Mouse (Mus musculus) 3T3-L1 (cell line): ENCODE measurements around the gene Hcn3.

ENCODE experiments used
- DNase-seq: peaks from one replicate; pipeline ENCODE4 v3.0.0-alpha.2; 2015; ENCODE audit warnings: low read depth, low spot score

Hcn3 gene

GRCm38 (mm10) chr3:89147101-89147978 is 12.7 kb downstream of the Hcn3 start:
- DNase-seq, result no peak

DNA sequence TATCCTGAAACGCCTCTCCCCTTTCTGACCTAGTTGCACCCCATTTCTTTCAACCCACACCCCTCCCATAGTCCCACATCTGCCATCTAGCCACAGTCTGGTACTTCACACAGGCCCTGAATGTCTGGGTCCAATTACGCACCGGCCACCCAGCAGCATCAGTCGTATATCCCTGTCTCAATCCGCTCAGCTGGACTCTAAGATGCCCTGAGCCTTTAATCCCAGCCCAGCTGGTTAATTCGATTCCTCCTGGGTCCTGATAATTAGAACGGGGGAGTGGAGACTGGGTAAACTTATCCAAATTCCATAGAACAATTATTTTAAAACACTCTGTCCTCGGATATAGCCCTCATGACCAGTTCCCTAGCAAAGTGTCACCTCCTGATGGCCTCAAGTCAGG is 14.4 kb downstream of the Hcn3 start:
- DNase-seq, result no peak

DNA sequence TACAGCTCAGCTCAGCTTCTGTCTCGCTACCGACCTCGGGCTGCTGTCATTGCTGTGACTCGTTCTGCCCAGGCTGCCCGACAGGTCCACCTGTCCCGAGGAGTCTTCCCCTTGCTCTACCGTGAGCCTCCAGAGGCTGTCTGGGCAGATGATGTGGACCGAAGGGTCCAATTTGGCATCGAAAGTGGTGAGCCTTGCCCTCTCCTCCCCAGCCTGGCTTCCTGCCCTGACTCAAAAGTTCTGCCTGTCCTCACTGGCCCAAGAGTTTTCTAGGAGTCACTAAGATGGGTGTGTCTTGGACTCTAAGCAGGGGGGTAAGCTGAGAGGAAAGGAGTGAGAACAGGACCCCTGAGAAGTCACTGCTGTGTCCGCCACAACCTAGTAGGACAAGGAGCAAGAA is 15.2 kb downstream of the Hcn3 start:
- no peak for DNase-seq

DNA sequence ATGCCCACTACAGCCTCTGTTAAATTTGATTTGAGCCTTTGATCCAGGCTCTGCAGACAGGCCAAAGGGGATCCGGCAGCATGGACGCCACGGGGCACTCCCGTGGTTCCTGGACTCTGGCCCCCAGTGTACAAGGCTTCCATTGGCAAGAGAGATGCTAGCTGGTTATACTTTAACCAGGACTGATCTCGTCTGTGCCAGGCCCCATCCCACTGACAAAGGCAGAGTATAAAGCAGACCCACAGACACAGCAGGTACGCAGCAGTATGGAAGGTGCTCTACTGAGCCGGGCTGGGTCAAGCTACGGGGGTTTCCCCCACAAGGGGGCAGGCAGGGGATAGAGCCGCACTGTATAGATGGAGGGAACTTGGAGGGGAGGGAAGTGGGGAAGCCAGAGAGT is 23.6 kb downstream of the Hcn3 start:
- no peak for DNase-seq

DNA sequence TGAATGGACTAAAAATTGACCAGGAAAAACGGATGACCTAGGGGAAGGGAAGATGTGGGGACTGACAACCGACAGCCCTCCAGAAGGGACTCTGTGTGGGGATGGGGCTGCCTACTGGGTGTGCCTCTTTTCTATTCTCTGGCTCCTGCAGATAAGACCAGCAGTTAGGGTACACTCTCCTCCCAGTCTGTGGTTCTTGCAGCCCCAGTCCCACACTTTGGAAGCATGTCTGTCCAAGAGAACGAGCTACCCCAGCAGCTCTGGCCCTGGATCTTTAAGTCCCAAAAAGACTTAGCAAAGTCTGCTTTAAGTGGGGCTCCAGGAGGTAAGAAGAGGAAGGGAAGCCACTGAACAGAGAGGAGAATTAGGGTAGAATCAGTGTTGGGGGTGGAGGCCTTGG is 24.0 kb downstream of the Hcn3 start, which contains the start of gene Pklr:
Gene Pklr (plus strand): TSS at position 185 of the 400 bp plus-strand sequence.
- no peak for DNase-seq

DNA sequence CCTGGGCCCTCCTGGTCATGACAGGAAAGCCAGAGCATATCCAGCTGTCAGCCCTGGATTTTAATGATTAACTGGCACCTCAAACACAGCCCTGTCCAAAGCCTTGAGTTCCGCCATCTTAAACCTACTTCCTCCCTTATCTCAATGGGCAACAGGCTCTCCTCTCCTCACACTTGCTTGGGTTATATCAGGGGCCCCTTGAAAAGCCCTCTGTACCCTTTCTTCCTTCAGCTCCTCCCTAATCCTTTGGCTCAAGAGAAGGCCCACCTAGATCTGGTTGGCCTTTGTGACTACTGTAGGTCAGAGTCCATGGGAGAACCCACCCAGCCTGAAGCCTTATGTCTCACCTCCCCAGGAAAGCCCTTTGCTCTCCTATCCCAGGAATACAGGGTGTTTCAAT is 26.2 kb downstream of the Hcn3 start:
- DNase-seq, result no peak

DNA sequence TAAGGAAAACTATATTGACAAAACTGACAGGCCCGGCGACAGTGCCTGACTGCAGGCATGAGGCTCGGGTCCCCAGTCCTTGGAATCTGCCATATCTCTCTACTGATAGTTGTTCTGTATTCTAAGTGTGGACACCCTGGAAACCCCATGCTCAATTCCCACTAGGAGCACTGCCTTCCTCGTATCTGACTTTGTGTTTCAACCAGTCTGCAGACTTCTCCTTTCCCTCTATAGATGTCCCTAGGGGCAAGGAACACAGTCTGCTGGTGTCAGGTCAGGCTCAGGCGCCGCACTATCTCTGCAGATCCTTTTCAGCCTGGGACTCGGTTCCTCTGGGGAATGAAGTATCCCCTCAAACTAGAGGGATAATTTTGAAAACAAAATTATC is 26.9 kb downstream of the Hcn3 start:
- DNase-seq, result no peak

DNA sequence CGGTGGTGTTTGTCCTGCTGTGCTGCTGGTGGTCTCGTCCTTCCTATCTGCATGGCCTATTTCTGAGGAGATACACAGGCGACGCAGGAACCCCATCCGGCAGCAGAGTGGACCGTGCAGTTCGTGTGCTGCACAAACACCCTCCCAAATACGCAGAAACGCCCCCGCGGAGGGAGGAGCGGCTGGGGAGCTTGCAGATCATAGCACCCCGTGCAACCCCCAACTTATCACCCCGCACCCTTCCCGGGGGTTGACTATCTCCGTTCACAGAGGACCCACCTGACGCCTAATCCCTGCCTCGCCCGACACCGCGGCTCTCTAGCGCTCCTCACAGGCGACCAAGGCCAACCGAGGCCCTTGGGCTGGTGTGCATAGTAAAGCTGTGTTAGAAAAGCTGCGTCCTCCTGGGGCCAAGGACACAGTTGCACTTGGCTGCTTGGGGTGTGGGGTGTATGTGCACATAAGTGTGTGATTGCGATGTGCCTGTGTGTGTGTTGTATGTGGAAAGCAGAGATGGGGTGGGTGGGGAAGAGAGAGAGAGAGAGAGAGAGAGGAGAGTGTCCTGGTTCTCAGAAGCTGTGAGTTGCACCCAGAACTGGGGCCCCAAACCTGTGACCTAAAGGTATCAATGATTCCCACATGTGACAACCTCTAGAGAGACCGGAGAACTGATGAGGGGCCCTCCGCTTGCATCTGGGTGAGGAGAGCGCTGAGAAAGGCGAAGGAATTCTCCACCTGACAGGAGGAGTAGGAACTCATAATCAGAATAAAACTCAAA is 27.5 kb downstream of the Hcn3 start:
- DNase-seq, result no peak

DNA sequence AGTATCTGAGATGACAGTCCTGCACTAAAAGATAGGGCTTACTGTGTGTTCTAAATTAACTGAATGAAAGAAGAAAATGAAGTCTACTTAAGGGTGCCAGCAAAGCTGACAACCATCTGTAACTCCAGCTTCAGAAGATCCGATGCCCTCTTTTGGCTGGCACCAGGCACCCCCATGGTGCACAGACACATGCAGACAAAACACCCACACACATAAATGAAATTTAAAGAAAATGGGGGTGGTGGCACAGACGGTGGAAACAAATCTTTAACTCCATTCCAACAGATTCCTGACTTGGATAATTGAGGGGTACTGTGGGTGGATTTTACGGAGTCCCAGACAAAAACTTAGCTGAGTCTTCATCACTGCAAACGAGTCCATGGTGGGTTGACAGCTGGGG is 28.2 kb downstream of the Hcn3 start:
- DNase-seq, result no peak

GRCm38 (mm10) chr3:89129908-89130307 is 30.1 kb downstream of the Hcn3 start:
- no peak for DNase-seq

GRCm38 (mm10) chr3:89125981-89126380 is 34.0 kb downstream of the Hcn3 start:
- no peak for DNase-seq

GRCm38 (mm10) chr3:89124241-89124640 is 35.8 kb downstream of the Hcn3 start:
- DNase-seq, result no peak

DNA sequence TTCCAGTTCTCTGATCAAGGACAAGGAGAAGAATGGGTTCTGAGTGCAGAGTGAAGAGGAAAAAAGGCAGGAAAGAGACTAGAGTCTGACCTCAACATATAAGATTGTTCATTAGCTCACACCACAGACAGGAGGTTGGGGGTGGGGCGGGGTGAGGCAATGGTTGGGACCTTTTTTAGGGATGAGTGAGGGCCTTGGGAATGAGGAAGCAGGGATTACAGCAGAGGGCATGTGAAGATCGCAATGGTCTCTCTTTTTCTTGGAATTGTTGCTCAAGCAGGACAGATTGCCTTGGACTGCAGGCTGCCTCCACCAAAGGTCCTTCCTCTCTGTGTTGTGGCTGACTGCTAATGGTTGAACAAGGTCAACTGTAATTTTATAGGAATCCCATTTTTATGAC is 36.7 kb downstream of the Hcn3 start:
- DNase-seq, result peak; percentile 28

DNA sequence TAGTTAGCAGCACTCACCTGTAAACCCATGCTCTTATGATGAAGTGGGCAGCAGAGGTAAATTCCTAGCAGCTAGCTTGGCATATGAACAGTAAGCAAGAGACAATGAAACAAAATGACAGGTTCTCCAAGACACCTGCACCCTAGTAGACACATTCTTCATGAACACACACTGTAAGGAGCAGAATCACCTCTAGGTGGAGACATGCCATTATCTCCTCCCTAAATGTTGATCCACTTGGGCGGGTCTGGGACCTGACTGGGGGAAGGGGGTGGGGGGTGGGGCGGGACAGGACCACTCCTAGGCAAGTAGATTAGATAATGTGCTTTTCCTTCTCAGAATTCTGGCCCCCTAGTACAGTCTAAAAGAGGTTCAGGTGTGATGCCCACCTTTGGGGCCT is 44.5 kb downstream of the Hcn3 start:
- DNase-seq, result peak; percentile 70

DNA sequence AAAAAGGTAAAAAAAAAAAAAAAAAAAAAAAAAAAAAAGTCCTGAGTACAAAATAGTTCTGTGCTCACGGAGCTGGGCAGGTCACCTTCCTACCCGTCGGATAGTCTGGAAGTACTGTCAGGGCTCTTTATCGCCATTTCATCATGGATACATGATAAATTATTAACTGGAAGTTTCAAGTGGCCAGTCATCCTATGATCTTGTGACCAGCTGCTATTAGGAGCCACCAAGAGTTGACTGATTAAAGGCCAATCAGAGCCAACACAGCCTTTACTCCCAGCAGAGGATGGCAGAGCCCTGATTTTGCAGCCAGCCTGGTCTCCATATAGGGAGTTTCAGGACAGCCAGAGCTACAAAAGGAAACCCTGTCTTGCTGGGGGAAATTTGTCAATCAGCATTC is 46.9 kb downstream of the Hcn3 start:
- no peak for DNase-seq

DNA sequence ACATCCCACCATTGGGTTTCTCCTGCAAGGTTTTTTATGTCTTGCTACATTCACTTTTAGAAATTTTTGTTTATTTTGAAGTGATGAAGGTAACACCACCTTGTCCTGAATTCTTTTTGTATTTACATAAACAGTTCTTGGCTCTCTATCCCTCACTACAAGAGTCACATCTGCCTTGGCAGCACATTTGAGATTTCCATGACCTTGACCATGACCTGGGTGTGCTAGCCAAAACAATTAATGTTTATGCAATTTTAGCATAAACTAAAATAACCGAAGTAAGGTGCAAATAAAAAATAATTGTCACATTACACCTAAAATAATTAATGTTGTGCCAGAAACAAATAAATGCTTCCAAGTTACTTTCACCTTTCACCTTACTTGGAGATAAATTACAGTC is 51.9 kb downstream of the Hcn3 start:
- DNase-seq, result no peak

DNA sequence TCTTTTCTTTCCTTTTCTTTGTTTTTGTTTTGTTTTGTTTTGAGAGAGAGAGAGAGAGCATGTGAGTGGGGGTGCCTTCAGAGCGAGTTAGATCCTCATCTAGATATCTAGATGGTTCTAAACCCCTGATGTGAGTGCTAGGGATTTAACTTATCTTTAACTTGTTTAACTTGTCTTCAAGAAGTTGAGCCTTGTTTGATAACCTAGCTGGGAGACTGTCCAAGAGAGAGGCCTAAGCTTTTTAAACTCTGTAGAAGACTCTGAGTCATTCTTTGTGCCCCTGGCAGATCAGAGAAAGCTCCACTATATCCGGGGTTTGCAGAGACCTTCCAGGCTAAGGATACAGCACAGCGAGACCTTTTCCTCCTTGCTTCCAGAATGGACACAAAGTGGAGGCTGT is 52.5 kb downstream of the Hcn3 start:
- DNase-seq, result peak; percentile 64

GRCm38 (mm10) chr3:89106881-89107280 is 53.1 kb downstream of the Hcn3 start:
- DNase-seq, result no peak

DNA sequence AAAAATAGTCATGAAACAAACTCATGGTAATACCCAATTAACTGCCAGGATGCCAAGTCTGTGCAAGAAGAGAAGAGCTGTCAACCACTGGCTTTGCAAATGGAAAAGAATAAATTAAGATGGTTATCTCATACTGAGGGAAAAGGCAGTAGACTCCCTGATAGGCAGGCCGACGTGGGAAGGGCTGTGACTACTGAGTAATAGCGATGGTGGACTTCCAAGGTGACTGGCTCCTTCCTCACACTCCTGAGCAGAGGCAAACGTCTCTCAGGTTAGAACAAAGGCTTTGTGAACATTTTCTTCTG is 56.8 kb downstream of the Hcn3 start:
- no peak for DNase-seq

DNA sequence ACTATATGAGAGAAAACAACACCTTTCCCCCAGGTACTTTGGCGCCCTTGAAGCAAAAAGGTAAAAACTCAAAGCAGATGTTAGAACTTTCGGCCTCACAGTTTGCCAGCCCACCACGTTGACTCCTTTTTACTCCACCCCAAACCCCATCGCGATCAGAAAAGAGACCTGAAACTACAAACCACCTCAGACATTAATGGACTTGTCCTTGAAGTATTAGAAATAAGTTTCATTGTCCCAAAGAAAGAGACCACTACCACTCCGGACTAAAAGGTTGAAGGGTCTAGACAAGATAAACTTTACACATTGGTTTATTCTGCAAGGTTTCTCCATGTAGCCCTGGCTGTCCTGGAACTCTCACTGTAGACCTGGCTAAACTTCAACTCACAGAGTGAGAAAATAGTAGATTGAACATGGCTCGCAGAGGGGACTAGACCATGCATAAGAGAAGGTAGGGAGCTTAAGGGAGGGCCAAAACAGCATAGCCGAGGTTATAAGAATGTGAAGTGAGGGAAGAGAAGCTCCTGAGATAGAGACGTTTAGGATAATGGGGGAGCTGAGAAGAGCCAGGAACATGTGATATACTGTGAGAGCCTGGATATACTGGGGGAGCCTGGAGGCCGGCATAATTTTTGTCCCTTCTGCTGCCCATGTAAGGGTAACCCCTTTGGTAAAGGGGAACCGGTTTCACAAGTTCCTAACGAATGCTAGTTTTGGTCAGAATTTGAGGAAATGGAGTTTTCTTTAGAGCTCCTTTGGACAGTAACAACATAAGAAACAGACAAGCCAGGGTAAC is 57.3 kb downstream of the Hcn3 start:
- DNase-seq, result no peak

GRCm38 (mm10) chr3:89101812-89102494 is 58.0 kb downstream of the Hcn3 start, which contains the start of gene Fdps:
Gene Fdps (minus strand): TSS chr3:89101959.
- peak; percentile 100 for DNase-seq

GRCm38 (mm10) chr3:89101459-89101811 is 58.6 kb downstream of the Hcn3 start:
- DNase-seq, result no peak
